Mouse (Mus musculus) erythroid progenitor cell, adult 5-6 weeks (primary cell): Measurements from ENCODE around the gene Ccdc151. TPM values are rescaled to one million over a fixed set of nuclear protein-coding genes. Genes with fewer than 3 reads are reported as not detected.
A peak's percentile ranks its signal among the peaks of the same experiment; 100 is the strongest.

ENCODE experiments used
- ATAC-seq: replicated peaks from 2 replicates; pipeline ENCODE4 v1.8.0; 2016; ENCODE audit warnings: moderate number of reproducible peaks, mild to moderate bottlenecking, moderate TSS enrichment, inconsistent platforms; ENCODE audit not compliant: poor library complexity, low FRiP score, severe bottlenecking
- total RNA-seq, 2 experiments: library from RNA; stranded (forward) in 1 of 2; stranded (reverse) in 1 of 2; fragments of 150-400 nt in 1 of 2; fragments of 186-747, 209-891 nt in 1 of 2; gene quantifications; 2 replicates each; pipeline versions ENCODE4 v1.2.3 to v1.2.4; 2015 to 2017; ENCODE audit warnings: low replicate concordance in 2 of 2

The Ccdc151 gene
- total RNA-seq, 2 experiments from 2014 or later, result not detected

DNA sequence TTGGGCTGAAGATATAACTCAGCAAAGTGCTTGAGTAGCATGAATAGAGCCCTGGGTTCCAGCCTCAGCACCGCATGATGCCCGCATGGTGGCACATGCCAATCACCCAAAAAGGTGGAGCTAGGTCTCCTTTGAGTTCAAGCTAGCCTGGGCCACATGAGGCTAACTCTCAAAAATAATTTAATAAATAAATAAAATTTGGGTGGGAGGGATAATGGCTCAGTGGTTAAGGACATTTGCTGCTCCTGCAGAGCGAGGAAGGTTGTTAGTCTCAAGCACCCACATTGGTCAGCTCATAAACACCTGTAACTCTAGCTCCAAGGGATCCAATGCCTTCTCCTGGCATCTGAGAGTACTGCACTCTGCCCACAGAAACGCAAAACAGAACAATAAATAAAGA lies 801 bp downstream of the Ccdc151 start:
- no peak for ATAC-seq

DNA sequence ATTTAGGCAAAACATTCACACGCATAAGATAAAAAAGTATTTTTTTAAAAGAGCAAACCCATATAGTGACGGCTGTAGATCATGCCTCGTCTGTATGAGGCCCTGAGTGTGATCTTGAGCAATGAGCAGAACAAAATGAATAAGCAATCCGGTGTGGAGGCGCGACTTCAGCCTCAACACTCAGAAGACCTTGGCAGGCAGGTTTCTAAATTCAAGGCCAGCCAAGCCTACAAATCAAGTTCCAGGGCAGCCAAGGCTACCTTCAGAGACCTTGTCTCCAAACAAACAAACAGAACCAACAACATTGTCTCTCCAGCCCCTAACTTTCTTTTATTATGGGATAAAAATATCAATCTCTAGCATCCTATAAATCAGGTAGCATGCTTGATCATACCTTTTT lies 2.1 kb downstream of the Ccdc151 start:
- no peak for ATAC-seq

DNA sequence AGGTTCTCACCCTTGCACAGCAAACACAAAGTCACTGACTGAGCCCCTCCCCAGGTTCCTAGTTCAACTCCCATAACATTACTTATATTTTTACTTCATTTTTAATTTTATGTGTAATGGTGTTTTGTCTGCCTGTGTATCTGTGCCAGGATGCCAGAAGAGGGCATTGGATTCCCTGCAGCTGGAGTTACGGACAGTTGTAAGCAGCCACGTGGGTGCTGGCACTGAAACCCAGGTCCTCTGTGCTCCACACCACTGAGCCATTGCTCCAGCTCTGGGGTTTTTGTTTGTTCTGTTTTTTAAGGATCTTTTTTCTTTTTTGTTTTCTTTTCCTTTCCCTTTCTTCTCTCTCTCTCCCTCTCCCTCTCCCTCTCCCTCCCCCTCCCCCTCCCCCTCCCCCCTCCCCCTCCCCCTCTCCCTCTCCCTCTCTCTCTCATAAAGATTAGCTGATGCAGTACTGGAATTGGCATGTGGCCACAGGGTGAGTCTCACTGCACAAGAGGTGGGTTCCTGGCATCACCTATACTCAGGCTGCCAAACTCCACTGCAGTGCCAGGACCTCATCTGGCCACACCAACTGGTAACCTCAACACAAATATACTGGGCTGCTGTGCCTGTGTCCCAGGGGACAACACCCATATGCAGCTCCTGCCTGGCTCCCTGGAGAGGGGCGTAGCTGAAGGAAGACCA lies 6.1 kb downstream of the Ccdc151 start:
- ATAC-seq, result no peak

DNA sequence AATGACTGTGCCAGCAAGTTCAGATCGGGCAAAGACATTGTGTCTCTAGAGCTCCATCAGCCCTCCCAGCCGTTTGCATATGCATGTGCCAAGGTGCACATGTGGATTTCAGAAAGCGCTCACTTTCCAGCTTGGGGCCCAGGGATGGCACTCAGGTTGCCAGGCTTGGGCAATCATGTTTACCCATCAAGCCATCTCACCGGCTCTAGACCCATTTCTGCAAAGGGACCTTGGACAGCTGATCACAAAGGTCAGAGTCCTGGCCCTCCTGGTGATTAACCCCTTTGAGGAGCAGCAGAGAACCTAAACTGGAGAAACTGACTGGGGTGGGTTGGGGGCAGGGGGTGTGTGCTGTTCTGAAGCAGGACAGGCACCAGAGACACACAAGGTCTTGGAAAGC lies 10.2 kb downstream of the Ccdc151 start:
- no peak for ATAC-seq

DNA sequence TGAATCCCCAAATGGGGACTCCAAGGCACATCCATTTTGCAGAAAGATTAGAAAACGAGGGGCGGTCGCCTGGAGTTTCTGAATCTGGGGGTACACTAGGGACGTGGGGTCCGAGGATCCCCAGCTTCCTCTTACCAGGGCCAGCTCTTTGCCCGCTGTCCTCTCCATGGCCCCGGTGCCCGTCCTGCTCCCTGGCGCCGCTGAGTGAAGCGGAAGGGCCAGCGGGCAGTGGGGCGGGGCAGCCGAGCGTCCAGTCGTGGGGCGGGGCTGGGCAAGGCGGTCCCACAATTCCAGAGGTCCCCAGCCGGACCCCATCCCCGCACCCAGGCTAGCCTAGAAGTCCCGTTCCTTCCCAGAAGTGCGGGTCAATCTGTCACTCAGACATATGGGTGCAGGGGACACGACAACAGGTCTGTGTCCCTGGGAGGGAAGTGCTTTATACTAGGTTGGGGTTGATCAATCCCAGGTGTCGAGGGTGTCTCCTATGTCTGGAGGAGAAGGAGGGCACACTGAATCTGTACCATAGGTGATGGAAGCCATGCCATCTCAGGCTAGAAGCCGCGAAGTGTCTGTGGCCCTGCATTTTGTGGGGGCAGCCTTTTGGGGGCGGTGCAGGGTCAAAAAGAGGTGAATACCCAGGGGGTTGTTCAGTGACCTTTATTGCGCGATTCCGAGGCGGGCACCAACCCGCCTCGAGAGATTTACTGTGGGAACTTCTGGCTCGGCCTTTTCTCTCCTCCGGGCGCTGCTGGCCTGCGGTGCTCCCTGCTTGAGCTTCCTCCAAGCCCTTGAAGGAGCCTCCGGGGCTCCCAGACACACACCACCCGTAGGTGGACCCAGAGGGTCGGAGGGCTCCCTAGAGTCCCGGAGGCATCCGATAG lies 13.0 kb downstream of the Ccdc151 start, which contains the start of gene Rgl3:
Gene Rgl3 (minus strand): TSS at position 217 of the 881 bp plus-strand sequence.
- no peak for ATAC-seq

DNA sequence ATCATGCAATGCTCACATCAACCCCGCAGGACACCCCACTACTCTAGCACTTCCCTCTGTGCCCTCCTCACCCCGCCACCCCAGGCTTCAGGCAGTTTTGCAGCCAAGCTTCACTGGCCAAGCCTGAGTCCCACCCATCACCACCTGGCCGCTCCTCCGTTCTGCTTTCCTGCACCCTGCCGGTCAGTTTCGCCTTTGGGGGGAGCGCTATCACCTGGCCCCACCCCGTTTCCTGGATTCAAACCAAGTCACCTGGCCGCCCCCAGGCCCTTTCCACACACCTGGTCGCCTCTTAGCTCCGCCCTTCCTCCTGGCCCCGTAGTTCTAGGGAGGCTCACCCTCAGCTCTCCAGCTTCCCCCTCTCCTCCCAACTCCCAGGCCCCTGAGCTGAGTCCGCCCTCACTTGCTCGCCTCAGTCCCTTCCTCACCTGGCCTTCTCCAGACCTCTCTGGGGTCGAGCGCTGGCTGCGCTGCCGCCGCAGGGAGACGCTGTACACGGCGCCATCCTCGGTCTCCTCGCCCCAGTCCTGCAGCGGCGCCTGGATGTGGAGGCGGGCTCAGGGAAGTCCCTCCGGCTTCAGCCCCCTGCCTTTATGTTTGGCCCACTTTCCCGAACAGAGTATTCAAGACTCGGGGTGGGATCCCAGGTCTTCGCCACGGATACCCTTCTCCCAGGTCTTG lies 13.9 kb downstream of the Ccdc151 start:
- ATAC-seq, result no peak

DNA sequence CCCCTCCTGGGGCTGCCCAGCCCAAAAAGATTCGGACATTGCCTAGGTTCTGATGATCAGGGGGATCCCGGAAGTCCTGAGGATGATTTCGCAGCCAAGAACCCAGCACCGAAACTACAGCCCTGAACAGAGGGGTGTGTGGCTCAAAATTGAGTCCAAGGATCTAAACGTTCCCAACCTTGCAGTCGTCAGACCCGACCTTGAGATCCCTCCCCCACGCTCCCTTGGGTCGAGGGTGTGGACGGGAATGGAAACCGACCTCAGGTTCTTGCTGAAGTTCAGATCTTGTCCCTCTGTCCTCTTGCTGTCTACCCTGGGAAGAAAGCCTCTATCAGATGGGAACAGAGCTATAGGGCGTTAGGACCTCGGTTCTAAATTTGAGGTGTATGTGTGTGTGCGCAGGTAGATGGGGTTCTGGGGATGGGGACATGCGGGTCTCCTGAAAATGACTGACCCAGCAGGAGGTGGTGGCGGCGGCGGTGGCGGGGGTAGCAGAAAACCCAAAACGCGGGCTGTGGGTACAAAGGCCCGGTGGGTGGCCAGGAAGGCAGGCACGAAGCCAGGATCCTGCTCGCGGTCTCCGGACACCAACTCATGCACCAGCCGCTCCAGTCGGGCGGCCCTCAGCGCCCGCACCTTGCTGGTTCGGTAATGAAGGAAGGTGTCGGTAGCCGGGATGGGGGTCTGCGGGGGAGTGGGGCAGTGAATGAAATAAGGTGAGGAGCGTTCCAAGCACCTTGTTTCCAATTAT lies 14.7 kb downstream of the Ccdc151 start:
- ATAC-seq, result no peak

DNA sequence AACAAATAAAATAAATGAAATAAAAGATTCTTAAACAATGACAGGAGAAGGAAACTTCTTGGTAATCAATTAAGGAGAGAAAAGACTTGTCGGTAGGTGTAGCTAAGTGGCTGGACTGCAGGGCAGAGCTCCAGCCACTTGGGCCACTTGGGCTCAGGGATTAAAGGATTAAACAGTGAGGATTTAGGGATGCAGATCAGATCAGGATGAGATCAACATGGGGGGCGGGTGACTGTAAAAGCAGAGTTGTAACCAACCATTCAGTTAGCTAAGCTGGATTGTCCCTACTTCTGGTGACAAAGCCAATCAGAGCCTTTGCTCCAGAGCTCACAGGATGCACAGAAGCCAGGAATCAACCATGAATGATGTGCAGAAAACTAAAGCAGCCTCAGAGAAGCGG lies 18.5 kb downstream of the Ccdc151 start:
- no peak for ATAC-seq

DNA sequence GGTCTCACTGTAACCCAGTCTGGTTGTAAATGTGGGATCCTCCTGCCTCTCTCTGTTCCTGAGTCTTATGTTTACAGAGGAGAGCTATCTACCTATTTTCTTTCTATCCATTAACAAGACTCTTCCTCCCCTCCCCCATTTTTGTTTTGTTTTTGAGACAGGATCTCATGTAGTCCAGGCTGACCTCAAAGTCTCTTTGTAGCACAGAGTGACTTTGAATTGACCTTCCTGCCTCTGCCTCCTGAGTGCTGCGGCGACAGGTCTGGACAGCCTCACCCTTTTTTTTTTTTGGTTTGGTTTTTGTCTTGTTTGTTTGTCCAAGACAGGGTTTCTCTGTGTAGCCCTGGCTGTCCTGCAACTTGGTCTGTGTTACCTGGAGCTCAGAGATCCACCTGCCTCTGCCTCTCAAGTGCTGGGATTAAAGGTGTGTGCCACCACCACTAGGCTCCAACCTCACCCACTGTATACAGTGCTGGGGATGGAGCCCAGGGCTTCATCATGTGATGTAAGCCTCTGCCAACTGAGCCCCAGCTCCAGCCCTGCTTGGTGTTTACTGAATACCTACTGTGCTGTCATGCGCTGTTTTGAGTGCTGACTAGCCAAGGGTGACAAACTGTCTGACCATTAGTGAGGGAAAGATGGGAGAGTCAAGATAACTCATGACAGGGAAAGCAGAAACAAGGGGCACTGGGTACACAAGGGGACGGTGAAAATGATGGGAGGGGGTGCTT lies 23.9 kb downstream of the Ccdc151 start:
- no peak; the same call in 1 of the 2 replicates for ATAC-seq

DNA sequence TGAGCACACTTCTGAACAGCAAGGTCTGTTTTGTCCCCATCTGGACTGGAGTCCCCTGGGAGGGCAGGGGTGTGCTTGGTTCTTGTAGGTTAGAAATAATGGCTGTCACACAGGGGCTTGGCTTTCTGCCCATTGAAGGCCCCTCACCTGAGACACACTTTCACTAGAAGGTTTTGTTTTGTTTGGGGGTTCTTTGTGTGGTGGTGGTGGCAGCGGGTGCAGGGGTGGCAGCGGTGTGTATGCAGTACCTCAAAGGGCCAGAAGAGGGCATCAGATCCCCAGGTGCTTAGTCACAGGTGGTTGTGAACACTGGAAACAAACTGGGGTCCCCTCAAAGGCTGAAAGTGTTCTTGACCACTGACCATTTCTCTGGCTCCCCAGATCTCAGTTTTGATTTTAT lies 24.5 kb downstream of the Ccdc151 start:
- ATAC-seq, result peak; percentile 79

DNA sequence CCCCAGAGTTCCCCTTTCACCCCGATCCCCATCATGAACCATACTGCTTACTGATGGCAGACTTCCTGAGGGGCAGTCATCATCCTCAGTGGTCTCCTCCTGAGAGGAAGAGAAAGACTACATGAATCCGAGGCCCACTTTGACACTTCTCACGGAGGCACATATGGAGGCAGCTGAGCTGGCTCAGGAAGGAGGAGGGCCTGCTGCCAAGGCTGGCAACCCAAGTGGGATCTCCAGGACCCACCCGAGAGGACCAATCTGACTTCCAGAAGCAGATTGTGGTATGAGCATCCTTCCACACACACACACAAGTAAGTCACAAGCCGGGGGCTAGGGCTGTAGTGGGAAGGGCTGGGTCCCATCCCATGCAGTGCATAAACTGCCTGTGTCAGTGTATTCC lies 25.1 kb downstream of the Ccdc151 start:
- ATAC-seq, result no peak

DNA sequence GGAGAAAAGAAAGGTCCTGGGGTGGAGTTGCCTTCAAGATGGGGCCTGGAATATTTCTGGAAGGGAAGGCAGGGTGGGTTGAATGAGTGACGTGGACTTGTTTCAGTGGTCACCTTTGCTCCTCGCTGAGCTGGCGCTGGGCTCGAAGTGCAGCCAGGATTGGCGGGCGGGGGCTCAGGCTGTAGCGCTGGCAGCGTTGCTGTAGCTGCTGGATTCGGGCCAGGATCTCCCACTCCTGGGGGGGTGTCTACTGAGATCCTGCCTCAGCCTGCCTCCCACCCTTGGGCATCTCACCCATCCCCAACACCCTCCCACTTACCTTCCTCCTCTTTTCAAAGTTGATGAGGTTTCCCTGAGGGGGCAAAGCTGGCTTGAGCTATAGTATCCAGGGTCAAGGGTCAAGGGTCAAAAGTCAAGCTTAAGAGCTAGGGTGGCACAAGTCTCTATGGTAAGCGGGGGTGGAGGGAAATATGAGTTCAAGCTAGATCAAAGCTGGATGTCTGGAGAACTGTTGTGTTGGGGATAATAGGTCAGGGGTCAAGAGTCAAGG lies 25.7 kb downstream of the Ccdc151 start:
- ATAC-seq, result no peak

DNA sequence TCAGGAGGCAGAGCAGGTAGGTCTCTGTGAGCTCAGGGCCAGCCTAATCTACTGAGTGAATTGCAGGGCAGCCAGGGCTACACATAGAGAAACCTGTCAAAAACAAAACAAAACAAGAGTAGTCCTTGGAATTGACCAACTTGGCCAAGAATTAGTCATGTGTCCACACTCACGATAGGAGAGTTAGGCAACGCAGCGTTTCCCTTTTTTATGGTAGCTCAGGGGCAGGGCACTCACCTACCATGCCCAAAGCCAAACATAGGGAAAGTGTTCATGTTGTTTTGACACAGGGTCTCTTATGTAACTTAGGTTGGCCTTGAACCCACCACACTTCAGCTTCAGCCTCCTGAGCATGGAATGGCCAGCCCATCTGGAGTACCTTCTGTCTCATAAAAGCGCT lies 33.1 kb downstream of the Ccdc151 start:
- no peak for ATAC-seq

DNA sequence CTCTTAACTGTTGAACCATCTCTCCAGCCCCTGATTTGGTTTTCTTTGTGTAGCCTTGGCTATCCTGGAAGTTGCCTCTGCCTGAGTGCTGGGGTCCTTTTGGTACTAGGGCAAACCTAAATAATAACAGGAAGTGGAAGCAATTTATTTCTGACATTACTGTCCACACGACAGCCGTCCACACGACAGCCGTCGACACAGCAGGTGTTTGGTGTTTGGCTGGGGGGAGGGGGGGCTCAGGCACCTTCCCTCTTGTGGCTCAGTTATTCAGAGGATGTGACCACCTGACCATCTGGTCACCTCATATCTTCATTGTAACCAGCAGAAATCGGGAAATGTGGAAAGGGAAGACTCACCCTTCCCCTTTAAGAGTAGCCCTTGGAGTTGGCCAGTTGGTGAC lies 33.6 kb downstream of the Ccdc151 start:
- ATAC-seq, result no peak

DNA sequence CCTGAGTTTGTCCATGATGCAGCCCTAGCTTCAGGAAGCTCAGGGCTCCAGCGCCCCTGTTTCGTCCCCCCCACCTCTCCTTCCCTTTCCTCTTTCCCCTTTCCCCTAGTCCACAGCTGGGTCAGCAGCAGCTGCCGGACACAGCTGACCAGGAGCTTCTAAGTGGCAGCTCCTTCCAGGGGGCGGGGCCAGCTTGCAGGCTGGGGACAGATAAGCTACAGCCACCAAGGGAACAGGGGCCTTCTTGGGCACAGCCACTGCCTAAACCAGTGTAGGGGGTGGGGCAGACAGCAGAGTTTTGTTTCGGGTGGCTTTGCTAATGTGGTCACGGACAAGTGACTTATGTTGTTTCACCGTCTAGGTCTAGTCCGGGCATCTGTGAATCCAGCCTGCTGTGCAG lies 39.0 kb downstream of the Ccdc151 start, which contains the start of gene Epor:
Gene Epor (minus strand): TSS at position 90 of the 400 bp plus-strand sequence.
- ATAC-seq, result peak; percentile 83

DNA sequence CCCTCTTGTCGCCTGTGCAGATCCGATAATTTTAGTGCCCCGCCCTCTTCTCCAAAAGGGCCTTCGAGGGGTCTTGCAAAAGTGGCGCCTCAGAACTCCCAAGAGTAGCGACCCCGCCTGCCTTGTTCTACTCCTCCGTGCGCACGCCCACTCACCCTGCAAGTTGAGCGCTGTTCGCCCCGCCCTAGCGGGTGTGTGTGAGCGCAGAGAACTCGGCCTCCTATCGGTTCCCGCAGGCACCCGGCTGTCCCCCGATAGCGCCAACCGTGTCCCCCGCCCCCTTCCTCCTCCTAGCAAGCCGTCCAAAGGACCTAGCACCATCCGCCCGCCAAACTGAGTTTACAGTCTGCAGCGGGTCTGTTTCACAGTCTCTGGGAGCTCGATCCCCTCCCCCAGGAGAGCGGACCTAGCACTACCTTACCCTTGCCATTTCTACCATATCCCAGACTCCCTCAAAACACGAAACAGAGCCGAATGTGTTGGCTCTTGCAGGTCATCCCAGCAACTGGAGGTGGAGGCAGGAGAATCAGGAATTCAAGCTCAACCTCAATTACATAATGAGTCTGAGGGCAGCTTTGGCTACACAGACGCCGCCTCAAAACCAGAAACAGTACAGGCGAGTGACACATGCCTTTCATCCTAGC lies 39.9 kb downstream of the Ccdc151 start:
- ATAC-seq, result peak; percentile 88

DNA sequence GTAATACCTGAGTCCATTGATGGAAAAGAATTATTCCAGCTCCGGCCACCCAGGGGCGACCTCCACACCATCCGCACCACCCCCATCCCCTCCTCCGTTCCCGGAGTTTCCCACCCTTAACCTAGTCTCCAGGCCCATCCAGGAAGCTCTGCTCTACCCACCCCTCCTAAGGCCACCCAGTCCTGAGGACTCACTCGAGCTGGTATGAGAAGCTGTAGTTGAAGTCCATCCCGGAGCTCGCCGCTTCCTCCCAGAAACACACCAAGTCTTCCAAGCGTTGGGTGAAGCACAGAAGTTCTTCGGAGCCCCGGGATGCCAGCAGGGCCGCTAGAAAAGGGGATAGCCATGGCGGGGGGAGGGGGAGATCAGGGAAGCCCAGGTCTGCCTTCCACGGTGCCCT lies 40.4 kb downstream of the Ccdc151 start:
- ATAC-seq, result no peak

DNA sequence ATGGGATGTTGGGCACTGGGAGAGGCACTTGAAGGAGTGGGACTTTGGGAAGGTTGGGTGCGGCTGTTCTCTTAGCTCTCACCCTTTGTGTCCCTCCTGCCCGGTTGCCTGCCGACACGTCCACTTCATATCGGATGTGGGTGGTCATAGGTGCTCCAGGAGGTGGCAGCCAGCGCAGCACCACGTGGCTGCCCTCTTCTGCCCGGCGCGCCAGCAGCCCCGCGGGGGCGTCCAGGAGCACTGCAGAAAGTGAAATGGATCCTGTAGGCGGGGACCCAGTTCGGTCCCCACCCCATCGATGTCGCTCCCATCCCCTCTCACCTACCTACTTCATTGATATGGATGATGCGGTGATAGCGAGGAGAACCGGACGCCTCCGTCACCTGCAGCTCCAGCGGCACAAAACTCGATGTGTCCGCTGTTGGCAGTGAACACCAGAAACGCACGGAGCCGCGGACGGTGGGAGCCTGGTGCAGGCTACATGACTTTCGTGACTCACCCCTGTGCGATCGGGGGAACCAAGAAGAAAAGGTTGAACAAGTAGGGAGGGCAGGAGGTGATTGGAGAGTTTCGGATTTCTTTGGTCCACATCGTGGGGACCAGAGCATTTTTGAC lies 41.0 kb downstream of the Ccdc151 start:
- peak; percentile 9; the same call in 1 of the 2 replicates for ATAC-seq
